Mouse (Mus musculus) forebrain, embryonic 14.5 days (tissue): ENCODE measurements around the gene Men1. TPM values are rescaled to one million over a fixed set of nuclear protein-coding genes. Genes with fewer than 3 reads are reported as not detected.

Source experiments
- ATAC-seq: fragments of 200-750 bp; cut with Nextera tagmentation; 2 replicates; pipeline ENCODE4 v1.8.0; 2017; ENCODE audit warnings: mild to moderate bottlenecking, moderate library complexity
- DNase-seq: peaks from one replicate; pipeline ENCODE4 v3.0.0-alpha.2; 2015; ENCODE audit warnings: low spot score
- H3K27ac ChIP-seq: fragments of 300-500 bp; sonication (generic); 2 replicates; pipeline ENCODE4 v1.5.1; 2014; ENCODE audit warnings: low read depth, mild to moderate bottlenecking, control low read depth, low read length, moderate library complexity
- H3K27me3 ChIP-seq: fragments of 300-500 bp; sonication (generic); replicated peaks from 2 replicates; pipeline ENCODE4 v1.6.1; 2014; ENCODE audit warnings: low read length, control low read depth, mixed read lengths; ENCODE audit not compliant: control insufficient read depth, insufficient read depth
- H3K36me3 ChIP-seq: fragments of 300-500 bp; sonication (generic); 2 replicates; pipeline ENCODE4 v1.6.1; 2014; ENCODE audit warnings: low read length, control low read depth; ENCODE audit not compliant: control insufficient read depth, insufficient read depth
- H3K4me1 ChIP-seq: fragments of 300-500 bp; sonication (generic); 2 replicates; pipeline ENCODE4 v1.6.1; 2014; ENCODE audit warnings: antibody characterized with exemption, low read length, control low read depth; ENCODE audit not compliant: control insufficient read depth, insufficient read depth
- H3K4me2 ChIP-seq: fragments of 300-500 bp; sonication (generic); 2 replicates; pipeline ENCODE4 v1.6.1; 2014; ENCODE audit warnings: mild to moderate bottlenecking, control low read depth, low read length
- H3K4me3 ChIP-seq: fragments of 300-500 bp; sonication (generic); 2 replicates; pipeline ENCODE4 v1.5.1; 2014; ENCODE audit warnings: low read depth, low read length, control low read depth
- H3K9ac ChIP-seq: fragments of 300-500 bp; sonication (generic); 2 replicates; pipeline ENCODE4 v1.6.1; 2014; ENCODE audit warnings: mild to moderate bottlenecking, low read length, control low read depth, moderate library complexity
- H3K9me3 ChIP-seq: fragments of 300-500 bp; sonication (generic); replicated peaks from 2 replicates; pipeline ENCODE4 v1.6.1; 2016; ENCODE audit warnings: low read length, control low read depth, mixed read lengths; ENCODE audit not compliant: control insufficient read depth
- WGBS: fragments of 180-500 bp; shearing (Covaris S2); extraction: QIAGEN DNeasy Blood & Tissue Kit; methylation state at CpG from one replicate; pipeline ENCODE4 v1.1.7; 2014; 5-methylcytosine and 5-hydroxymethylcytosine counted together
- polyA plus RNA-seq: library from polyadenylated mRNA; unstranded; fragments of >200 nt; fragmentation: Nextera tagmentation; extraction: Ambion mirVana; gene quantifications from 2 replicates; pipeline ENCODE4 v1.2.1, GENCODE M21; 2014

Men1 gene
- polyA plus RNA-seq, 1 experiment from 2014 or later = 47.7 TPM

DNA sequence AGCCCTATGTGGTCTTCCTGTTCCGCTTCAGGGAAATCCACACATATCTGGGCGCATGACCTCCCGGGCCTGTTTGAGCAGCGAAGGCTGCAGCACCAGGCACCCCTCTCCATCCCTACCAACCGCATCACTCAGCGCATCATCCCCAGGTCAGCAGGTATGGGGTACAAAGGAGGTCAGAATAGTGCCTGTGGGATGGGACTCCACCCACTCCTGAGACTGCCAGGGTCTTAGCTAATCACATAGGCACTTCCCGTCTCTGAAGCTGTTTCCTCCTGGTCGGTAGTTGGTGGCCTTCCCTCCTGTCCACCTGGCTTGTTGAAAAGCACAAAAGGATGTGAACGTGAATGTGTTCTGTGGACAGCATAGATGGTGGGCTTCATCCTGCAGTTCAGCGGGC is 11.9 kb downstream of the Men1 start:
- H3K4me3 ChIP-seq = no peak overlapping the region
- H3K27me3 ChIP-seq = no peaks in the 10 kb centered on the region
- no peak overlapping the region; the same call in 1 of the 2 replicates for H3K27ac ChIP-seq
- no peak overlapping the region for H3K4me2 ChIP-seq
- WGBS = 85% methylated on average over 10 of the region's 10 CpGs
- no peak overlapping the region for H3K9ac ChIP-seq
- H3K36me3 ChIP-seq = peaks cover 75% of the 10 kb centered on the region
- no peaks in the 10 kb centered on the region for H3K4me1 ChIP-seq
- no peaks in the 10 kb centered on the region for H3K9me3 ChIP-seq
- no peak for ATAC-seq
- no peak for DNase-seq

DNA sequence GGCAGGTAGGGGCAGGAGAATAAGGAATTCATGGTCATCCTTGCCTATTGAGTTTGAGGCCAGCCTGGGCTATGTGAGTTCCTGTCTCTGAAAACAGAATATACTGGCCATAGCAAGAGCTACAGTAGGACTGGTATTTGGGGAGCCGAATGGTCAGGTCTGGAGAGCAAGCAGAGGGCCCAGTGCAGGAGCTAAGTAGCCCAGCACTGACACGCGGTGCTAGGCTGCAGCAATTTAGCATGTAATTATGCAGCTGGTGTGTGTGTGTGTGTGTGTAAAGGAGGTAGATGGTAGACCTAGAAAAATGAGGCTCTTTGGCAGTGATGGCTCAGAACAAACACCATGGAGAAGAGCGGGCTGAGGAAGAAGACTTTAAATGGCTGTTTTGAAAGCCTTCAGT is 12.8 kb downstream of the Men1 start:
- Histone ChIP-seq H3K9me3 (no peaks in the 10 kb centered on the region), H3K4me2 (no peak overlapping the region), H3K4me1 (no peaks in the 10 kb centered on the region), H3K4me3 (no peak overlapping the region), H3K36me3 (peaks cover 76% of the 10 kb centered on the region), H3K27ac (no peak overlapping the region), H3K27me3 (no peaks in the 10 kb centered on the region), H3K9ac (no peak overlapping the region)
- DNase-seq (no peak), ATAC-seq (no peak)
- WGBS = 88% methylated on average over 4 of the region's 4 CpGs

GRCm38 (mm10) chr19:6348717-6349116 is 13.9 kb downstream of the Men1 start:
- WGBS = 87% methylated on average over 9 of the region's 9 CpGs

DNA sequence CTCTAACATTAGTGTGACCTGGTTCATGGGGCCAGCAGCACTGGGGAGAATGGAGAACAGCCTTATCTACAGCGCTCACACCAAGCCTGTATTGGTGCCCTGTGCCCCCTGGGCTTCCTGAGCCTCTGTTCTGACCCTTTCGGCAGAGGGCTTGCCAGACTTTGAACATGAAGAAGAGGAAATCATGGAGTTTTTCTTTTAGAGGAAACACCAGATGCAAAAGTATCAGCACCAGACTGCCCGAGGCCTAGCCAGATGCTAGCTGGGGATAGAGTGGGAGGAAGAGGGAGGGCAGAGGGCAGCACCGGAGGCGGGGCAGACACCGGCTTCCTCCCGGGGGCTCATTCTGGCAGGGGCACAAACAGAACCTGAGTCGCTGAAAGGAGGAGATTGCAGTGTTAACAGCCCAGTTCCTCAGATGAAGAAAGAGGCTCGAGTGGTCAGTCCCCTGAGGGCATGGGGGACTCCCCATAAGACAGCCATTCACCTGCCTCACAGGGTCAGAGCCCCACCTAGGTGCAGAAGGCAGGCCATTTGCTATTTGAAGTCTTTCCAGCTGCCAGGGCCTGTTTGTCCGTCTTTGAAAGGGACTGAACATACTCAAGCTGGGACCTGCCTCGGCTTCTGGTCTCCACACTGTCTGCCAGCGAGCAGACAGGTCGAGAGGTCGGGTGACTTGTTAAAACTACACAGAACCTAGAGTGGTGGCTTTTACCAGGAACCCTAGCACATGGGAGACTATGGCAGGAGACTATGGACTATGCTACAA is 14.6 kb downstream of the Men1 start:
- no peak overlapping the region for H3K9ac ChIP-seq
- no peaks in the 10 kb centered on the region for H3K27me3 ChIP-seq
- H3K4me3 ChIP-seq = no peak overlapping the region
- H3K9me3 ChIP-seq = no peaks in the 10 kb centered on the region
- DNase-seq (no peak), ATAC-seq (no peak)
- H3K4me1 ChIP-seq = no peaks in the 10 kb centered on the region
- peaks cover 75% of the 10 kb centered on the region for H3K36me3 ChIP-seq
- 60% methylated on average over 14 of the region's 14 CpGs for WGBS
- H3K4me2 ChIP-seq = no peak overlapping the region
- H3K27ac ChIP-seq = no peak overlapping the region

More at GRCm38 (mm10) chr19:6348717-6349116, 13.9 kb downstream of the Men1 start:
- Histone ChIP-seq H3K4me3 (no peak overlapping the region), H3K27ac (no peak overlapping the region), H3K9ac (no peak overlapping the region), H3K4me1 (no peaks in the 10 kb centered on the region), H3K4me2 (no peak overlapping the region), H3K9me3 (no peaks in the 10 kb centered on the region), H3K27me3 (no peaks in the 10 kb centered on the region), H3K36me3 (peaks cover 75% of the 10 kb centered on the region)
- no peak for ATAC-seq
- DNase-seq = no peak

DNA sequence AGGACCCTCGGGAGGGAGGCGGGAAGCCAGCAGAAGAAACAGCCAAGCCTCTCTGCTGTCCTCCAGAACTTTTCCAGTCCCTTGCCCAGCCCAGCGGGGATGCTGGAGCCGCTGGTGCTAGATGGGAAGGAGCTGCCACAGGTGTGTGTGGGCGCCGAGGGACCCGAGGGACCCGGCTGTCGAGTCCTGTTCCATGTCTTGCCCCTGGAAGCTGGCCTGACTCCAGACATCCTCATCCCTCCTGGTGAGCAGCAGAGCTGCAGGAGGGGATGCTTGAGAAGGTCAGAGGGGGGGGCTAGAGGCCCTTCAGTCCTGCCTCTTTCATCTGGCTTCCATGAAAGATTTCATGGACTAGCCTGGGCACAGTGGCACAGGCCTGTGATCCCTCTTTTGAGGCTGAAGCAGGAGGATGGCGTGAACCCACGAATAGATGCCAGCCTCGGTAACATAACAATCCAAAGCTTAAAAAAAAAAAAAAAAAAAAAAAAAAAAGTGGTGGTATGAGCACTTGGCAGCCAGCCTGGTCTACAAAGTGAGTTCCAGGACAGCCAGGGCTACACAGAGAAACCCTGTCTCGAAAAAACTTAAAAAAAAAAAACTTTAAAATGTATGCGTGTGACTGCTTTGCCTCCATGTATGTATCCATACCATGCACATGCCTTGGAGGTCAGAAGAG is 16.8 kb downstream of the Men1 start:
- H3K4me3 ChIP-seq = no peak overlapping the region
- no peaks in the 10 kb centered on the region for H3K27me3 ChIP-seq
- no peak overlapping the region for H3K4me2 ChIP-seq
- no peak overlapping the region for H3K9ac ChIP-seq
- DNase-seq (no peak), ATAC-seq (no peak)
- H3K36me3 ChIP-seq = peaks cover 61% of the 10 kb centered on the region
- H3K9me3 ChIP-seq = no peaks in the 10 kb centered on the region
- 68% methylated on average over 14 of the region's 14 CpGs for WGBS
- no peak overlapping the region for H3K27ac ChIP-seq
- H3K4me1 ChIP-seq = no peaks in the 10 kb centered on the region

DNA sequence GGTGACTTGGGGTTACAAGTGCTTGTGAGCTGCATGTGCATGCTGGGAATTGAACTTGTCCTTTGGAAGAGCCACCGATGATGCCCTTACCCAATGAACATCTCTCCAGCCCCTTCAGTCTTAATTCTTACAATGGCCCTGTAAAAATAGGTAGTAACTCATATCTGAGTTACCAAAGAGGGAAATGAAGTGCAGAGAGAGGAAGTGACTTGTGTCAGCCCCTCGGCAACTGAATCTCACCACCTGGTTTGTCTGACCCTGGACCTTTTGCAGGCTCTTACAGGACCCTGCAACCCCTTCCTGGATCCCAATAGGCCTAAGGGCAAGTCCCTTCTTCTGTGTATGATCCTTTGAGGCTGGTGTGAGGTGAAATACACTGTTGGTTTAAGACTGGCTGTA is 17.3 kb downstream of the Men1 start:
- no peaks in the 10 kb centered on the region for H3K4me1 ChIP-seq
- no peak for ATAC-seq
- no peak overlapping the region for H3K9ac ChIP-seq
- H3K4me2 ChIP-seq = no peak overlapping the region
- H3K27me3 ChIP-seq = no peaks in the 10 kb centered on the region
- no peak overlapping the region for H3K27ac ChIP-seq
- no peaks in the 10 kb centered on the region for H3K9me3 ChIP-seq
- no peak for DNase-seq
- no peak overlapping the region for H3K4me3 ChIP-seq
- H3K36me3 ChIP-seq = peaks cover 55% of the 10 kb centered on the region
- WGBS = 88% methylated on average over 2 of the region's 2 CpGs

- Histone ChIP-seq H3K27me3 (no peaks in the 10 kb centered on the region), H3K4me2 (no peak overlapping the region), H3K4me1 (no peaks in the 10 kb centered on the region), H3K9me3 (no peaks in the 10 kb centered on the region), H3K36me3 (peaks cover 42% of the 10 kb centered on the region), H3K9ac (no peak overlapping the region), H3K4me3 (no peak overlapping the region), H3K27ac (no peak overlapping the region)
- DNase-seq (no peak), ATAC-seq (no peak)
- WGBS = 88% methylated on average over 7 of the region's 7 CpGs
These were observed 19.3 kb downstream of the Men1 start for GRCm38 (mm10) chr19:6354030-6354429.

- peaks cover 11% of the 10 kb centered on the region; the same call in 1 of the 2 replicates for H3K4me1 ChIP-seq
- H3K9ac ChIP-seq = no peak overlapping the region
- WGBS = 88% methylated on average over 3 of the region's 3 CpGs
- no peak overlapping the region for H3K27ac ChIP-seq
- no peak overlapping the region for H3K4me3 ChIP-seq
- H3K9me3 ChIP-seq = no peaks in the 10 kb centered on the region
- no peak for DNase-seq
- peaks cover 16% of the 10 kb centered on the region for H3K36me3 ChIP-seq
- H3K4me2 ChIP-seq = no peak overlapping the region
- no peaks in the 10 kb centered on the region for H3K27me3 ChIP-seq
- no peak for ATAC-seq
These were observed 26.5 kb downstream of the Men1 start for GRCm38 (mm10) chr19:6361291-6361690.

- Histone ChIP-seq H3K27ac (peak overlapping the region; percentile 77), H3K27me3 (no peaks in the 10 kb centered on the region), H3K4me1 (peaks cover 11% of the 10 kb centered on the region; the same call in 1 of the 2 replicates), H3K36me3 (peaks cover 33% of the 10 kb centered on the region), H3K9me3 (no peaks in the 10 kb centered on the region), H3K9ac (peak overlapping the region; percentile 56), H3K4me3 (peak overlapping the region; percentile 99), H3K4me2 (peak overlapping the region; percentile 97)
- WGBS = under 1% methylated on average over 11 of the region's 11 CpGs
- DNase-seq (no peak), ATAC-seq (no peak; the same call in 1 of the 2 replicates)
These were observed 28.3 kb downstream of the Men1 start for GRCm38 (mm10) chr19:6363091-6363410.
